Mouse (Mus musculus) cerebral cortex, adult 2 months (tissue): Measurements from ENCODE around the gene Gm13420.

Source experiments
- WGBS: fragments of 180-500 bp; shearing (Covaris S2); methylation state at CpG from one replicate; pipeline ENCODE4 v1.1.7; 2018; 5-methylcytosine and 5-hydroxymethylcytosine counted together

Gm13420 gene

GRCm38 (mm10) chr2:29701393-29701792, 50.1 kb downstream of the Gm13420 start:
- WGBS, result 90% methylated on average over 6 of the region's 6 CpGs

DNA sequence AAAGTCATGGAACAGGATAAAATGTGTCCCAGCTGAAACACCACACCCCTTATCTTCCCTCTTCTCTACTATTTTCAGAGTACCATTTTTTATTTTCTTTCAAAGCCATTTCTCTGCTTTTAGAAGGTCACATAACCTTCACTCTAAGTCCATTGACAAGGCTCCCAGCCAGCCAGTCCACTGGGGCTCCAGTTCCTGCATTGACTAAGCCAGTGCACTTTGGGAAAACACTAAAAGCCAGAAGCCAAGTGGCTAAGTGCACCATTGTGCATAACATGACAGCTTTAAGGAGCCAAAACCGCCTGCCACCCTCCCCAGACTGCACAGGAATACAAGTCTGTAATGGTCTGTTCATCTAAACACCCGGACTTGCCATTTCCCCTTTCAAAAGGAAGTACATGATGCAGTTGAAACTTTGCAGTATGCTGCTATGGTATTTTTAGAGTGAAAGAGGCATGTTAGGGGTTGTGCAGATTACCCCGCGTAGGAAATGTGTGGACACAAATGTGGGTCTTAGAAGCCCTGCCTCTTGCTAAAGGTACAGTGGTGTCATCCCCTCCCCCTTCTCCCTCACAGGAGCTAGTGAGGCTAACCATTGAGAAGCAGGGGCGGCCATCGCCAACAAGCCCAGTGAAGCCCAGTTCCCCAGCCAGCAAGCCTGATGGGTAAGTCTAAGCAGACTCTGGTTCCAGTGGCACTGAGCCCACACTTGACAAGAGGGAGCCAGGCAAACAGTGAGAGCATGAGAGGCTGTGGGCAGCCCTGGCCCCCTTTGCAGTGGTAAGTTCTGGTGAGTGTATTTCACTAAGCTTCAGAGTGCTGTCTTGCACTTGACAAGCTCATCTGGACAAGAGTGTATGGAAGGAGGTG, 52.8 kb downstream of the Gm13420 start:
- 72% methylated on average over 6 of the region's 6 CpGs for WGBS

- 81% methylated on average over 7 of the region's 7 CpGs for WGBS
Observed at GRCm38 (mm10) chr2:29696207-29696800, 55.2 kb downstream of the Gm13420 start.
